Mouse (Mus musculus) heart, postnatal 0 days (tissue): ENCODE measurements at regions not wholly inside any gene's neighbourhood (a gene's known extent, or its start where the extent isn't known, plus 50 kb on each side); places are given as distances from the start of the nearest gene placed in this dataset.

ENCODE experiments used
- ATAC-seq: fragments of 200-750 bp; cut with Nextera tagmentation; 2 replicates; pipeline ENCODE4 v1.8.0; 2017; ENCODE audit warnings: low read depth, moderate number of reproducible peaks, moderate library complexity; ENCODE audit not compliant: insufficient read depth
- DNase-seq: peaks from one replicate; pipeline ENCODE4 v3.0.0-alpha.2; 2016; ENCODE audit warnings: low spot score
- H3K27ac ChIP-seq: fragments of 300-500 bp; sonication (generic); 2 replicates; pipeline ENCODE4 v1.5.1; 2014; ENCODE audit warnings: low read depth, mild to moderate bottlenecking
- H3K27me3 ChIP-seq: fragments of 300-500 bp; sonication (generic); 2 replicates; pipeline ENCODE4 v1.6.1; 2014; ENCODE audit warnings: low read length, mixed read lengths; ENCODE audit not compliant: control insufficient read depth, insufficient read depth
- H3K36me3 ChIP-seq: fragments of 300-500 bp; sonication (generic); replicated peaks from 2 replicates; pipeline ENCODE4 v1.6.1; 2014; ENCODE audit warnings: low read length, mixed read lengths; ENCODE audit not compliant: control insufficient read depth, insufficient read depth
- H3K4me1 ChIP-seq: fragments of 300-500 bp; sonication (generic); 2 replicates; pipeline ENCODE4 v1.6.1; 2014; ENCODE audit warnings: antibody characterized with exemption; ENCODE audit not compliant: control insufficient read depth, insufficient read depth
- H3K4me2 ChIP-seq: fragments of 300-500 bp; sonication (generic); 2 replicates; pipeline ENCODE4 v1.6.1; 2014; ENCODE audit warnings: low read depth, mild to moderate bottlenecking, low read length, moderate library complexity
- H3K4me3 ChIP-seq: fragments of 300-500 bp; sonication (generic); 2 replicates; pipeline ENCODE4 v1.5.1; 2014; ENCODE audit warnings: low read depth, low read length
- H3K9ac ChIP-seq: fragments of 300-500 bp; sonication (generic); replicated peaks from 2 replicates; pipeline ENCODE4 v1.6.1; 2014; ENCODE audit warnings: low read depth, low read length, mixed read lengths
- H3K9me3 ChIP-seq: fragments of 300-500 bp; sonication (generic); replicated peaks from 2 replicates; pipeline ENCODE4 v1.6.1; 2016; ENCODE audit warnings: low read length; ENCODE audit not compliant: control insufficient read depth
- CTCF ChIP-seq: IDR thresholded peaks from 2 replicates; pipeline ENCODE4 v1.5.1; 2016; ENCODE audit warnings: antibody characterized with exemption, control low read depth, low read depth
- EP300 ChIP-seq: IDR thresholded peaks from 2 replicates; pipeline ENCODE4 v1.6.1; 2016; ENCODE audit warnings: antibody characterized with exemption, low read depth
- WGBS: fragments of 180-500 bp; shearing (Covaris S2); extraction: QIAGEN DNeasy Blood & Tissue Kit; methylation state at CpG from one replicate; pipeline ENCODE4 v1.1.7; 2014; 5-methylcytosine and 5-hydroxymethylcytosine counted together

DNA sequence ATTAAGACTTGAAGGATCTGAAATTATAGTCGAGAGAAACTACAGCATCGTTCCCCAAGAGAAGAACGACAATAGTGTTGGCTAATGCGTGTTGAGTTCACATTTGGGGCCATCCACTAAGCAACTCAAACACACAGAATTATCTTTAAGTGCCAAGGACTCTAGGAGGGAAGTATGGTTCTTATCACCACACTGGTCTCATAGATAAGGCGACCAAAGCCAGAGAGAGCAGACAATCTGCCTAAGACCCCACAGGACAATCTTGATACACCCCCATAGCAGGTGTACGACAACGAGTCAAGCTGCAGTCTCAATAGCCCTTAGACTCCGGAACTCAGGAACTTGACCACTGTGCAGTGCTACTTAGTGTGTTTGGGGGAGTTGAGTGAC lies 152.5 kb upstream of the Pum3 start:
- no peaks in the 10 kb centered on the region for H3K27me3 ChIP-seq
- H3K9me3 ChIP-seq = no peaks in the 10 kb centered on the region
- no peak for DNase-seq
- H3K4me3 ChIP-seq = no peak overlapping the region
- H3K4me2 ChIP-seq = peak overlapping the region; percentile 48
- no peak overlapping the region for H3K27ac ChIP-seq
- WGBS = 17% methylated on average over 8 of the region's 8 CpGs
- ATAC-seq = no peak
- no peaks in the 10 kb centered on the region for H3K36me3 ChIP-seq
- peaks cover 16% of the 10 kb centered on the region for H3K4me1 ChIP-seq
- TF ChIP-seq EP300 = no peak
- no peak overlapping the region for H3K9ac ChIP-seq

DNA sequence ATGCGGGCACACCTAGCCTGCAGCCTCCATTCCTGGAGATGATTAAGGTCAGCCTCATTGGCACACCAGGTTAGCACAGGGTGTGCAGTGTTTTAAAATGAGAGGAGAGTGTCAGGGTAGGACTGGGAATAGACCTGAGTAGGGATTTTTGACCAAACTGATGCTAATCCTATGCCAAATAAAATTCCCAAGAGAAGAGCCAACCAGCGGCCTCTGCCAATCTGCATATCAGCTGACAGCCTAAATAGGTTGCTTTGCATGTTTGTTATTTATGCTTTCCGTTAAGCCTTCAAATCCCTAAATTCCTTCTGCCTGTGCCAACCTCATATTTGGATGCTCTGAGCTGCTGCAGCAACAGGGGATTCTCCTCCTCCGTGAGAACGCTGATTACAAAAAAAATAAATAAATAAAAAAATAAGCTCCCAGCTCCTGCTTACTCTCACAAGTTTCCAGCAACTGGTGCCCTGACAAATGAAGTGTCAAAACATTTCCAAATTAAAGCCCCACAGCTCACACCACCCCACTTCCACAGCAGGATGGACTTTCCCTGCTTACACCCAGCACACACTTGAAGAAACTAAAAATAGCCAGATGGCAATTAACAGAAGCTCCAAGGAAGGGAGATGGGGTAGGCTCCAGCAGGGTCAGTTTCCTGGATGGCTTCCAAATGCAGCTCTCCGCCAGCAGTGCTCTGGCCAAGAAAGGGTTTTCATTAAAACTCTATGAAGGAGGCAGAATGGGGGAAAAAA lies 151.9 kb upstream of the Pum3 start:
- Histone ChIP-seq H3K9ac (no peak overlapping the region), H3K27me3 (no peaks in the 10 kb centered on the region), H3K4me1 (peaks cover 16% of the 10 kb centered on the region), H3K36me3 (no peaks in the 10 kb centered on the region), H3K4me2 (peak overlapping the region; percentile 48), H3K9me3 (no peaks in the 10 kb centered on the region), H3K27ac (0 out of 2 replicates have a peak overlapping the region, but pooled peaks have one; percentile 15), H3K4me3 (0 out of 2 replicates have a peak overlapping the region, but pooled peaks have one; percentile 1)
- 15% methylated on average over 6 of the region's 6 CpGs for WGBS
- TF ChIP-seq EP300 = no peak
- peak; percentile 55; the same call in 1 of the 2 replicates for ATAC-seq
- DNase-seq = peak; percentile 51

DNA sequence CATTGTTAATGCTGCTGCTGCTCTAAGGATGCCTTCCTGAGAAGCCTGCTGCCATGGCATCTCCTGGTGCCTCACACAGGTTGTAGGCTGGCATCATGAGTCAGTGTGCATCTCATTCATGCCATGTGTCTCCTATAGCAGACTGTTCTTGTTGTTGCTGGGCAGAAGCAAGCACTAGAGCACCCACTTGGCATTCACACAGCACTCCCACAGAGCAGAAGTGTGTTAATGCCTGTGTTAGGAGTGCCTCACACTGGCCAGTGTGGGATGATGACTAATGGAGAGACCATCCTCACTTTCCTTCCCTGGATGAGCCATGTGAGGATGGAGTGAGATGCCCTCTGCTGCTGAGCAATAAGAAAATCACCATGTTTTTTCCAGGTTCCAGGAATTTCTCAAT lies 146.9 kb upstream of the Pum3 start:
- Histone ChIP-seq H3K4me2 (no peak overlapping the region), H3K27ac (no peak overlapping the region), H3K4me3 (no peak overlapping the region), H3K27me3 (no peaks in the 10 kb centered on the region), H3K4me1 (peaks cover 10% of the 10 kb centered on the region), H3K9me3 (no peaks in the 10 kb centered on the region), H3K36me3 (no peaks in the 10 kb centered on the region), H3K9ac (no peak overlapping the region)
- ATAC-seq = no peak
- TF ChIP-seq CTCF = no peak
- no peak for TF ChIP-seq EP300
- DNase-seq = no peak

DNA sequence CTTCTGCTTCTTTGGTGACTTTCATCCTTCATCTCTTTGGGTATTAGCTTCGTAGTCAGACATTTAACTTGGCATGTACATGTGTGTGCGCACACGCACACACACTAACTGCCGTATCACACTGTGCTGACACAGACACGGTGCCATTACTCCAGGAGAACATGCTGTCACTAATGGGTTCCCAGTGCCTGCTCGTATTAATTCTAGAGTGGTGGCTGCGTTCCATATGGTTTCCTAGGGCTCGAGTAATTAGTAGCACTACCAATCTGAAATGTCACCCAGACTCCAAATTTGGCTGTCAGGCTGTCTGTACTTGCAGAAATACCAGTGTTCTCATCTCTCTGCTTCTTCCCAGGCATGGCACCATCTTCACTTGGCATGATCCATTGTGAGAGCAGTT lies 137.3 kb upstream of the Pum3 start:
- H3K4me1 ChIP-seq = no peaks in the 10 kb centered on the region
- no peaks in the 10 kb centered on the region for H3K9me3 ChIP-seq
- H3K27ac ChIP-seq = no peak overlapping the region
- no peak overlapping the region for H3K9ac ChIP-seq
- TF ChIP-seq EP300 (no peak), CTCF (no peak)
- no peak overlapping the region for H3K4me2 ChIP-seq
- WGBS = 86% methylated on average over 8 of the region's 8 CpGs
- H3K27me3 ChIP-seq = no peaks in the 10 kb centered on the region
- no peak overlapping the region for H3K4me3 ChIP-seq
- H3K36me3 ChIP-seq = no peaks in the 10 kb centered on the region
- DNase-seq = no peak
- no peak for ATAC-seq

DNA sequence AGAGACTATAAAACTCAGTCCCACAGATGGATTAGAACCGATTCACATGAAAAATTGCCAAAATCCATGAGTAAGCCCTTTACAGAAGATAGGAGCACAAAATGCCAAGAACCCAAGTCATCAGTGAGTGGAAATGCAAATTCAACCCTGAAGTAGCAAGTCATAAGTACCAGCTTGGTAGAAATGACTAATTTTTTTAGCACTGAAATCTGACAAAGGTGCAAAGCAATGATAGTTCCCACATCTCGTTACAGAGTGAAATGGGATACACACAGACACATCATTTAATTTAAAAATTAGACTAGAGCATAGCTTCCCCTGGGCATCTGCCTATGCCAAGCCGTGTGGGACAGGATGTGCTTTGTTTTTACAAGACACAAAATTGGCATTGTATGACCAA lies 136.4 kb upstream of the Pum3 start:
- ATAC-seq (no peak), DNase-seq (no peak)
- H3K36me3 ChIP-seq = no peaks in the 10 kb centered on the region
- TF ChIP-seq CTCF = no peak
- TF ChIP-seq EP300 = no peak
- 75% methylated on average over 3 of the region's 3 CpGs for WGBS
- H3K27me3 ChIP-seq = no peaks in the 10 kb centered on the region
- no peak overlapping the region for H3K27ac ChIP-seq
- no peaks in the 10 kb centered on the region for H3K9me3 ChIP-seq
- H3K4me2 ChIP-seq = no peak overlapping the region
- H3K9ac ChIP-seq = no peak overlapping the region
- no peaks in the 10 kb centered on the region for H3K4me1 ChIP-seq
- H3K4me3 ChIP-seq = no peak overlapping the region

DNA sequence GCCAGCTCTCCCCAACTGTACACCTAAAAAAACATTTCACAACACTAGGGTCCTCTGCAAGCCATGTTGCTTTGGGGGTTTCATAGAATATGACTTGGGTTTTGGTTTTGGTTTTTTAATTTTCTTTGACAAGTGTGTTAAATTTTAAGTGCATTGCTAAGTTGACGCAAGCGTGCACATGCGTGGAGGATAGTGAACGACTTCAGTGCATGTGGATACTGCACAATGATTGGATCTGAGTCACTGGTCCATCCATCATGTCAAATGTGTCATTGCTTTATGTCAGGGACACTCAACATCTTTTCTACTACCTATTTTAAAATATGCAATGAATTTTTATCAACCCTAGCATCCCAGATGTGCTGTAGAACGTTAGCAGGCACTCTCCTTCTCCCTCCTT lies 134.5 kb upstream of the Pum3 start:
- ATAC-seq (no peak), DNase-seq (no peak)
- TF ChIP-seq EP300 (no peak), CTCF (no peak)
- WGBS = 58% methylated on average over 5 of the region's 5 CpGs
- Histone ChIP-seq H3K4me2 (no peak overlapping the region), H3K36me3 (no peaks in the 10 kb centered on the region), H3K9ac (no peak overlapping the region), H3K9me3 (no peaks in the 10 kb centered on the region), H3K27ac (no peak overlapping the region), H3K4me1 (no peaks in the 10 kb centered on the region), H3K4me3 (no peak overlapping the region), H3K27me3 (no peaks in the 10 kb centered on the region)
